Mouse (Mus musculus) CD4-positive, CD25-positive, alpha-beta regulatory T cell (primary cell): ENCODE data around the gene Rps27a. TPM values are rescaled to one million over a fixed set of nuclear protein-coding genes. Genes with fewer than 3 reads are reported as not detected.

Experiments used
- polyA plus RNA-seq: library from polyadenylated mRNA; unstranded; fragments of 100-300 nt; shearing (Covaris generic); gene quantifications from one replicate; pipeline ENCODE4 v1.2.1, GENCODE M21; 2017

Gene Rps27a
- polyA plus RNA-seq, result 453 TPM

GRCm38 (mm10) chr11:29547752-29548503, at the start of gene Rps27a, which contains the start of gene Clhc1:
Gene Rps27a, minus strand, starts transcription at chr11:29548109.
Gene Clhc1, plus strand, starts transcription at chr11:29547950.

GRCm38 (mm10) chr11:29525988-29526794, 21.7 kb downstream of the Rps27a start, which contains the start of gene Mtif2:
Gene Mtif2, plus strand, starts transcription at chr11:29526408.

GRCm38 (mm10) chr11:29514682-29515412, 33.1 kb downstream of the Rps27a start, which contains the start of gene Prorsd1:
Gene Prorsd1, minus strand, starts transcription at chr11:29515033.

Other genes with a start within 250 kb of the Rps27a start
- gene Ccdc88a, start 174.5 kb downstream of the Rps27a start, polyA plus RNA-seq, result 3.3 TPM
- gene Prorsd1, start 33.1 kb downstream of the Rps27a start, polyA plus RNA-seq, result 44.2 TPM
- 49.5 TPM for gene Mtif2, start 21.7 kb downstream of the Rps27a start, polyA plus RNA-seq
- 0.87 TPM for gene Clhc1, start 159 bp downstream of the Rps27a start, polyA plus RNA-seq
- gene Rtn4, start 144.8 kb upstream of the Rps27a start, polyA plus RNA-seq, result 31.0 TPM